Comparison of ENCODE assay signal across 19 mouse cellular contexts in the genomic region with DNA sequence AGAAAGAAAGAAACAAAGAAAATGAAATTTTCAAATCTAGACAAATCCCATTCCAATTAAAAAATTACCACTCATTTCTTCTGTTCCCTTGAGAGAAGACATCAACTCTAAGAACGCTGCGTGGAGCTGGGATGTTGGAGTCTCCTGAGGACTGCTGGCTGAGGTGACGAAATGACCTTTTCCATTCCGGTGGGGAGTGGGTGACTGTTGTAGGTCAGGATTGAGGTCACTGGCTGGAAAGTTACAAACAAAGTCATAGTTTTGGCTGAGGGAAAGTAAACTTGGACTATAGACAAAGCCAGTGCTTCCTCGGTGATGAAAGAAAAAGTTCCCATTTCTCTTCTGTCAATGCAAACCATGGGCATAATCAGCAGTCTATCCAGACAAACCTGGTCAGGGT. TPM values are rescaled to one million over a fixed set of nuclear protein-coding genes. Genes with fewer than 3 reads are reported as not detected.
"Had no signal": no experiment of that assay in that cellular context is flagged by ENCODE, and none has a peak within 500 bp of the region (broad histone marks: within the 10 kb centered on the region; RNA-seq: fewer than 3 reads in every experiment).

No protein-coding gene starts in this region.

- DNase-seq: kidney, adult 8-10 months; kidney, postnatal 36 days; layer of hippocampus, adult 9-11 months; layer of hippocampus, postnatal 36 days; liver; liver, postnatal 0 days; retina, postnatal 1 day; right cerebral cortex, postnatal 4 days; thymus, adult 2 months; thymus, postnatal 25 days had no signal

- H3K4me3 ChIP-seq: limb, embryonic 12.5 days; megakaryocyte, embryonic 14.5 days; neural tube, embryonic 13.5 days; stomach, embryonic 15.5 days had no signal

- H3K9me3 ChIP-seq: limb, embryonic 12.5 days; megakaryocyte, embryonic 14.5 days; neural tube, embryonic 13.5 days; stomach, embryonic 15.5 days had no signal

- H3K4me2 ChIP-seq: limb, embryonic 12.5 days; midbrain, embryonic 11.5 days; neural tube, embryonic 13.5 days; stomach, embryonic 15.5 days had no signal

- H3K27ac ChIP-seq: kidney, postnatal 0 days; limb, embryonic 12.5 days; macrophage; neural tube, embryonic 13.5 days; stomach, embryonic 15.5 days had no signal

- H3K9ac ChIP-seq: limb, embryonic 12.5 days; liver, postnatal 0 days; neural tube, embryonic 13.5 days; stomach, embryonic 15.5 days had no signal

- H3K36me3 ChIP-seq: limb, embryonic 12.5 days; neural tube, embryonic 13.5 days; stomach, embryonic 15.5 days had no signal

- ATAC-seq: intestine, postnatal 0 days; liver, postnatal 0 days; midbrain, embryonic 16.5 days had no signal

RNA-seq across cellular contexts. Expression of gene Fgf2, which starts 5.3 kb away (rescaled TPM):
- polyA plus RNA-seq: macrophage had no signal
